Mouse (Mus musculus): ENCODE results near the gene Vmn2r47. TPM values are rescaled to one million over a fixed set of nuclear protein-coding genes. Genes with fewer than 3 reads are reported as not detected.

Gene Vmn2r47
- not detected in 2 replicates for polyA plus RNA-seq (2012; rRNA removed)

DNA sequence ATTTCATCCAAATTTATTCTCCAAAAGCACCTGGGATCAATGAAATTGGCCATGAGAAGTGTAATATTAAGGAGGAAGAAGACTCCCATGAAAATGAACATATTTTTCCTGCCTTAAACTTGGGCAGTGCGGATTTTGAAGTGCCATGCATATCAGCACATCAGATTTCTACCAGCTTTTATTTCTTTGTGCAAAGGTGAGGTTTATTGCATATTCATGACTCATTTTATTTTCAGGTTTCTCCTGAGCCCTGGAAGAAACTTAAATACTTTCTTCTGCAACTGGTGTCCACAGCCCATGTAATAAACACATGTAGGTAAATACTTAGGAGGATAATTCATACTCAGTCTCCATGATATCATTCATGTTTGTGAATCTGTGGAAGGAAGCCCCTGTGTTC lies at the start of gene Vmn2r47:
Gene Vmn2r47 (minus strand): TSS at position 101 of the 400 bp plus-strand sequence.

DNA sequence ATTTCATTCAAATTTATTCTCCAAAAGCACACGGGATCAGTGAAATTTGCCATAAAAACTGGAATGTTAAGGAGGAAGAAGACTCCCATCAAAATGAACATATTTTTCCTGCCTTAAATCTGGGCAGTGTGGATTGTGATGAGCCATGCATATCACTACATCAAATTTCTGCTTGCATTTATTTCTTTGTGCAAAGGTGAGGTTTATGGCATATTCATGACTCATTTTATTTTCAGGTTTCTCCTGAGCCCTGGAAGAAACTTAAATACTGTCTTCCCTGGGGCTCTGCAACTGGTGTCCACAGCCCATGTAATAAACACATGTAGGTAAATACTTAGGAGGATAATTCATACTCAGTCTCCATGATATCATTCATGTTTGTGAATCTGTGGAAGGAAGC lies 70.7 kb downstream of the Vmn2r47 start, which contains the start of gene Vmn2r46:
Gene Vmn2r46 (minus strand): TSS at position 101 of the 400 bp plus-strand sequence.

Other genes with a start within 250 kb of the Vmn2r47 start
- gene Vmn2r46, start 70.8 kb downstream of the Vmn2r47 start, polyA plus RNA-seq (2012; rRNA removed), result not detected in 2 replicates
- gene Vmn2r48, start 112.3 kb upstream of the Vmn2r47 start, polyA plus RNA-seq (2012; rRNA removed), result not detected in 2 replicates
- not detected in 2 replicates for gene Vmn2r49, start 150.9 kb upstream of the Vmn2r47 start, polyA plus RNA-seq (2012; rRNA removed)
- gene Vmn2r50, start 212.0 kb upstream of the Vmn2r47 start, polyA plus RNA-seq (2012; rRNA removed), result not detected in 2 replicates